Mouse (Mus musculus): Measurements from ENCODE around the gene Tmem9b.

GRCm38 (mm10) chr7:109723114-109723513, 29.6 kb downstream of the Tmem9b start:
- TF ChIP-seq CTCF (IDR thresholded peaks at IDR 0.05; ENCODE audit: borderline replicate concordance, control insufficient read depth, extremely low read depth, insufficient read depth, low read length, poor library complexity) (no peak), POLR2A (IDR thresholded peaks at IDR 0.05; ENCODE audit: control insufficient read depth, extremely low read depth, insufficient read depth, low read length, poor library complexity) (no peak)

All from thymus, adult 2 months (tissue).